Mouse (Mus musculus) left cerebral cortex, postnatal 4 days (tissue): ENCODE results near the gene H2afy. TPM values are rescaled to one million over a fixed set of nuclear protein-coding genes. Genes with fewer than 3 reads are reported as not detected.

Experiments used
- DNase-seq: peaks from one replicate; pipeline ENCODE4 v3.0.0-alpha.2; 2022
- intact Hi-C: fragments of 180-260 bp; cut with DNase I; formaldehyde crosslinking; loops from one replicate; pipeline ENCODE4 v1.15.1; 2025
- total RNA-seq, 2 experiments: library from RNA; stranded (reverse); gene quantifications; 2 replicates each; pipeline ENCODE4 v1.2.3; 2021

The H2afy gene
- total RNA-seq, 2 experiments from 2014 or later, result 114 to 116 TPM

GRCm38 (mm10) chr13:56151404-56152226, 15.5 kb upstream of the H2afy start:
- DNase-seq, result peak; percentile 71
- intact Hi-C loops, result no loop called here

- intact Hi-C loops, result no loop called here
- DNase-seq, result no peak
These were observed 9.4 kb upstream of the H2afy start for GRCm38 (mm10) chr13:56145523-56145922.

- intact Hi-C loops, result no loop called here
- DNase-seq, result no peak
These were observed 7.9 kb upstream of the H2afy start for GRCm38 (mm10) chr13:56144021-56144420.

GRCm38 (mm10) chr13:56143151-56143513, 7.0 kb upstream of the H2afy start:
- intact Hi-C loops, result no loop called here

GRCm38 (mm10) chr13:56142382-56143150, 6.4 kb upstream of the H2afy start:
- intact Hi-C loops, result no loop called here
- DNase-seq, result no peak

More at GRCm38 (mm10) chr13:56143151-56143513, 7.0 kb upstream of the H2afy start:
- DNase-seq, result no peak

- DNase-seq, result no peak
- intact Hi-C loops, result no loop called here
These were observed 3.1 kb upstream of the H2afy start for GRCm38 (mm10) chr13:56139167-56139751.

GRCm38 (mm10) chr13:56135231-56136052, 719 bp downstream of the H2afy start:
- intact Hi-C loops, result no loop called here
- peak; percentile 89 for DNase-seq

- DNase-seq, result peak; percentile 30
- intact Hi-C loops, result no loop called here
These were observed 1.5 kb downstream of the H2afy start for GRCm38 (mm10) chr13:56134631-56135181.

GRCm38 (mm10) chr13:56134031-56134430, 2.1 kb downstream of the H2afy start:
- no peak for DNase-seq
- intact Hi-C loops, result no loop called here

GRCm38 (mm10) chr13:56132941-56133340, 3.2 kb downstream of the H2afy start:
- intact Hi-C loops, result no loop called here
- DNase-seq, result no peak

- intact Hi-C loops, result no loop called here
- DNase-seq, result no peak
These were observed 3.7 kb downstream of the H2afy start for GRCm38 (mm10) chr13:56132326-56132936.

GRCm38 (mm10) chr13:56130544-56130943, 5.6 kb downstream of the H2afy start:
- intact Hi-C loops, result no loop called here
- no peak for DNase-seq

GRCm38 (mm10) chr13:56129578-56129977, 6.6 kb downstream of the H2afy start:
- intact Hi-C loops, result no loop called here
- DNase-seq, result no peak

GRCm38 (mm10) chr13:56129014-56129413, 7.1 kb downstream of the H2afy start:
- intact Hi-C loops, result no loop called here
- DNase-seq, result no peak

GRCm38 (mm10) chr13:56125632-56126031, 10.5 kb downstream of the H2afy start:
- intact Hi-C loops, result no loop called here
- DNase-seq, result no peak

GRCm38 (mm10) chr13:56123075-56123474, 13.1 kb downstream of the H2afy start:
- intact Hi-C loops, result no loop called here
- no peak for DNase-seq

GRCm38 (mm10) chr13:56117991-56118765, 18.0 kb downstream of the H2afy start:
- DNase-seq, result no peak
- intact Hi-C loops, result no loop called here

- DNase-seq, result no peak
- intact Hi-C loops, result no loop called here
These were observed 20.3 kb downstream of the H2afy start for GRCm38 (mm10) chr13:56115906-56116305.

GRCm38 (mm10) chr13:56115386-56115785, 20.8 kb downstream of the H2afy start:
- intact Hi-C loops, result no loop called here

More at GRCm38 (mm10) chr13:56115386-56115785, 20.8 kb downstream of the H2afy start:
- no peak for DNase-seq
